Mouse (Mus musculus): ENCODE measurements around the gene Kctd15. TPM values are rescaled to one million over a fixed set of nuclear protein-coding genes. Genes with fewer than 3 reads are reported as not detected.

Kctd15 gene
- polyA plus RNA-seq, 1 experiment from 2014 or later = 11.3 TPM

Other genes with a start within 250 kb of the Kctd15 start
- gene Chst8, start 156.0 kb upstream of the Kctd15 start, polyA plus RNA-seq (2014; fragmentation: Nextera tagmentation; extraction: Ambion mirVana) = 2.5 and 4.1 TPM in 2 replicates

Measured in stomach, embryonic 14.5 days (tissue).